Mouse (Mus musculus): ENCODE results near the gene Satl1. TPM values are rescaled to one million over a fixed set of nuclear protein-coding genes. Genes with fewer than 3 reads are reported as not detected.

Gene Satl1
- not detected in 4 replicates for total RNA-seq (2023)

DNA sequence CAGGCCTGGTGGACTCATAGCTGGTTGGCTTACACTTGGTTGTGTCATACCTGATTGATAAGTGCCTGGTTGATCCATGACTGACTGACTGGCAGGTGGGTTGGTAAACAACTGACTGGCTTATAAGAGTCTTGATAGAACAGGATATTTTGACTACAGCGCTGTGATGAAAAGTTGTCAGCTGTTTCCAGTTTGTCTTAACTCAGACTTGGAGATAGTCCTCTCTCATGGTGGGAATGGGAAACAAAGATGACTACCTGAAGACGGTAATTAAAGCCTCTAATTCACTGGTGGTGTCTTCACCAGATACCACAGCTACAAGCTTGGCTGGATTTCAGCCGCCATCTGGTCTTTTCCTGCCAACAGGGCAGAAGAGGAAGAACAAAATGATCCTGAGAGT lies at the start of gene Satl1:
TSS of gene Satl1 (minus strand) at position 101 of the 400 bp plus-strand sequence.

Other genes with a start within 250 kb of the Satl1 start
- not detected in 4 replicates for gene 4933403O08Rik, start 167.7 kb downstream of the Satl1 start, total RNA-seq (2023)
- gene Apool, start 95.4 kb downstream of the Satl1 start, total RNA-seq (2023) = 11.3 to 19.6 TPM (median 17.2 TPM) in 4 replicates
- not detected in 4 replicates for gene 2010106E10Rik, start 88.5 kb upstream of the Satl1 start, total RNA-seq (2023)
- gene Zfp711, start 193.7 kb upstream of the Satl1 start, total RNA-seq (2023) = not detected in 4 replicates